Mouse (Mus musculus) 3134 (cell line): Measurements from ENCODE around the gene Card14.

Experiments
- DNase-seq: peaks from one replicate; pipeline ENCODE4 v3.0.0-alpha.2; 2011; ENCODE audit warnings: low spot score; ENCODE audit not compliant: insufficient read length; ENCODE audit errors: extremely low read depth

Gene Card14

GRCm38 (mm10) chr11:119300246-119300935 lies 7.2 kb upstream of the Card14 start:
- no peak for DNase-seq

GRCm38 (mm10) chr11:119300986-119301385 lies 6.6 kb upstream of the Card14 start:
- DNase-seq: no peak

GRCm38 (mm10) chr11:119304904-119305712 lies 2.5 kb upstream of the Card14 start:
- peak; percentile 75 for DNase-seq

DNA sequence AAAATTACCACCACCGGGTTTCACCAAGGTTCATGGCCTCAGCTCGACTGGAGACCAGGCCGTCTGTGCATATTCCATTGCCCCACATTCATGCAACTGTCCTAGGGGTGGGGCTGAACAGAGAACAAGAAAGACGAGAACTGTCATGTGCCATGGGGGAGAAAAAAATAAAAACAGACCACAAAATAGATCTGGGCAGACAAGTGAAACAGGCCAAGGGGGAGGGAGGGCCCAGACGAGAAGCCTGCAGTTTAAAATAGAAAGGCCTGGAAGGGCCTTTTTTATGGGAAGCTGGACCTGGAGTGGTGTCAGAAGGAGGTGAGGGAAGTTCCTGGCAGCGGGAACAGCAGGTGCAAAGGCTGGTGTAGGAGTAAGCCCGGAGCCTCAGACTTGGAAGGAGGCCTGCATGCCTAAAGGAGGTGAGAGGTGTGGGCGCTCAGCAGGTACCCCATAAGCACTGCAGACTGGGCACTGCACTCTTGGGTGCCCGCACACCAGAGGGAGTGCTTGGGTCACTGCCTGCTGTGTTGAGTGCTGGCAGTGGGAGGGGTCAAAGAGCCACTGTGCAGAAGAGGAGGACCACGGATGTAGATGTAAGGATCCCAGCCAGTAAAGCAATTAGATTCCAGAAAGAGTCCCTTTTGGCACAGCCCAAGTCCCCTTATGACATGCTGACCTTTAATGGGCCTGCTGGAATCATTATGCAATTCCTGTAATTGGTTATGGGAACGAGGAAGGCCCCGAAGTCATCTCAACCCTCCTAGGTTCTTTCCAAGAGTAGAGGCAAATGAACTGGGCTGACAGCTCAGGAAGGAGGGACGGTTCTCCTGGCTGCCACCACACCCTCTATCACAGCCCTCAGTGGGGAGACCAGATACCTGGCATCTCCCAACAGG lies 558 bp upstream of the Card14 start:
- no peak for DNase-seq

DNA sequence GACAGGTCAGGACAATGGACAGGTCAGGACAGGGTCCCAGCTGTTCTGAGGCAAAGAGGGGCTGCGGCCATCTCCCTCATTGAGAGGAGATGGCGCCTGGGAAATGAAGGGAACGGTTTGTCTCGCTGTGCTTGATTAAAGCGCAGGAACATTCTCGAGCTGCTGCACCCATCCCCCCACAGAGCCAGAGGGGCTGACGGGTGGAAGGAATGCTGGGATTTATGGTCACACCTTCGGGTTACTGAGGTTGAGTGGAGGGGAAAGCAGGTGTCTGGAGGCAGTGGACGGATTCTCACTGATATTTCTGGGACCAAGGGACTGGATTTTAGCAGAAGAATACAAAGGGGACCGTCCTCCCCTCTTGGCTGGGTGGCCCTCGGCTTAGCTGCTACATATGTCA lies 348 bp downstream of the Card14 start:
- DNase-seq: no peak

DNA sequence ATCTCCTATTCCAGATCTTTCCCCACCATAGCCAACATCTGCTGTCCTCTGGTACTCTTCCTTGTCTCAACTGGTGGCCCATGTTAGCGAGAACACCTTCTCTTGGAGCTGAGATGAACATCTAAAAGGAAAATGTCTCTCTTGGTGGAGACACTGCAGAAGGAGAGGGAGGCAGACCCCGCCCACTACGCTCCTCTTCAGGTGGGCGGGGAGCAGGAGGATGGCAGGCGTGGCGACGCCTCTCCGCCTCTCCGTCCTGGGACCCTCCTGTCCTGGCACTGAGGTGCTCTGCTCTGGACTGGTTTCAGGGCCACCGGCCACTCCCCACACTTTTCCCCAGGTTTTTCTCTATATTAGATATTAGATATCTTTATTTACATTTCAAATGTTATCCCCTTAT lies 3.1 kb downstream of the Card14 start:
- no peak for DNase-seq

GRCm38 (mm10) chr11:119314252-119314936 lies 6.8 kb downstream of the Card14 start:
- DNase-seq: no peak

GRCm38 (mm10) chr11:119316720-119317119 lies 9.2 kb downstream of the Card14 start:
- DNase-seq: peak; percentile 26

DNA sequence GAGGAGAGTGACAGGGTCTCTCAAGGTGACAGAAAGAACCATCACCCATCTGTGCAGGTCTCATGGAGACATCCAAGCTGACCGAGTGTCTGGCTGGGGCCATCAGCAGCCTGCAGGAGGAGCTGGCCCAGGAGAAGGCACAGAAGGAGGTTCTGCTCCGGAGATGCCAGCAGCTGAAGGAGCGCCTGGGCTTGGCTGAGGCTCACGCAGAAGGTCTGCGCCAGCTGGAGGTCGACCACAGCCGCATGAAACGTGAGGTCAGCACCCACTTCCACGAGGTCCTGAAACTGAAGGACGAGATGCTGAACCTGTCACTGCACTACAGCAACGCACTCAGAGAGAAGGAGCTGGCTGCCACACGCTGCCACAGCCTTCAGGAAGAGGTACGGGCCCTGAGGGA lies 15.0 kb downstream of the Card14 start:
- no peak for DNase-seq

DNA sequence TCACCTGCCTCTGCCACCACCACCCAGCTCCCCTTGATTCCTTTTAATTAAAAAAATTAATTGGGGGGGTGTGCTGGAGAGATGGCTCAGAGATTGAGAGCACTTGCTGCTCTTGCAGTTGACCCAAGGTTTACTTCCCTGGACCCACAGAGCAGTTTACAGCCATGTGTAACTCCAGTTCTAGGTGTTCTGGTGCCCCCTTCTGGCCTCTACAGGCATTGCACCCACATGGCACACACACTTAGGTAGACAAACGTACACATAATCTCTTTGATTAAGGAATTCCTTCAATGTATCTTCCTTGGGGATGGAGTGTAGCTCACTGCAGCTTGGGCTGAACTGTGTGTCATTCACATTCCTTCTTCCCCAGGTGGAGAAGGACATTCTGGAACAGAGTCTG lies 17.5 kb downstream of the Card14 start:
- no peak for DNase-seq

GRCm38 (mm10) chr11:119330592-119330991 lies 23.0 kb downstream of the Card14 start:
- no peak for DNase-seq

GRCm38 (mm10) chr11:119331970-119332369 lies 24.4 kb downstream of the Card14 start:
- no peak for DNase-seq

GRCm38 (mm10) chr11:119338271-119339059 lies 30.9 kb downstream of the Card14 start:
- DNase-seq: peak; percentile 51

DNA sequence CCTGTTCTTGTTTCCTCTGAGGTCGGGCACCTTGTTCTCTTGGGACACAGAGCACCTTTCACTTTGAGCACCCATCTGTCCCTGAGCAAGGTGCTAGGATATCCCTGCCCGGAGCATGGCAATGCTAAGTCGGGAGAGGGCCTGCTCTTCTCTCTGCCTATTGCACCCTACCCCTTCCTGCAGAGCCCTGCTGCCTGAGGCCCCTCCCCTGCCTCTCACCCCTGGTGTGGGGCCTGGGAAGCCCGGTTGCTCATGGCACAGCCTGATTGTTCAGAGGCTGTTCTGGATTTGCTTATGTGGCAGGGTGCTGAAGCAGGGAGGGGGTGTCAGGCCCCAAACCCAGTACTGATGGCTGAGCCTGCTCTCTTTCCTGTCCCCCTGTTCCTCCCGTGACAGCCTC lies 31.6 kb downstream of the Card14 start:
- DNase-seq: no peak

- DNase-seq: peak; percentile 57
Measured at GRCm38 (mm10) chr11:119339637-119340036, 32.1 kb downstream of the Card14 start.

DNA sequence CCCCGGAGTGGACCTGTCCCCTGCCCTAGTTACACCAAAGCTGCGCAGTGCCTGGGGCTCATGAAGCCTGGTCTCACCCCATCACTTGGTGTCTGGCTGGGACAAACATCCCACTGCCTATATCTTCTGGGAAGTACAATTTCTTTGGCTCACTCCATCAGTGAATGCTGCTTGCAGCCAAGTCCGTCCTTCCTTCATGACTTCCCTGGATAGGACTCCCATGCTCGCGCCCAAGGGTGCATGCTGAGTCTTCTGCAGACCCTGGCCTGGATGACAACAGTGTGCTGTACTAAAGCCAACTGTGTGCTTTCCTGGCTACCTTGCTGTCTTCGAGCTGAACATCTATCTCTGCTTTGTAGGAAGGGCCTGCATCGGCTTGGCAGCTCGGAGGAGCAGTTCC lies 36.6 kb downstream of the Card14 start:
- DNase-seq: no peak

DNA sequence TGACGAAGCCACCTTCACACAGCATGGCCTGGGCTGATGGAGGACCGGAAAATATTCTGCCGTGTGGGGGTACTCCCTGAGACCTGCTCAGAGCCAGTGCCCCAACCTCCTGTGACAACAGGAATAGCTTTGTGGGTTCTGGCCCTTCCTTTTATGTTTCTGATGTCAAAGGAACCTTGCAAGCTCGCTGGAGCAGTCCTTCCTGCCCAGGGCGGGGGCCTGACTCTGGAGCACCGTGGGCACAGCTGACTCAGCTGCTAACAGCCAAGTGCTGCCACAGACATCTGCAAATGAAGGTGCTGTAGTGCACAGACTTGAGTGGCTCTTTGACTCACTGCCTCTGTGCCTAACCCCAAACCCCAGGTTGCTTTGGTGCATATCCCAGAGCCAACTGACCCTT lies 37.3 kb downstream of the Card14 start:
- no peak for DNase-seq

DNA sequence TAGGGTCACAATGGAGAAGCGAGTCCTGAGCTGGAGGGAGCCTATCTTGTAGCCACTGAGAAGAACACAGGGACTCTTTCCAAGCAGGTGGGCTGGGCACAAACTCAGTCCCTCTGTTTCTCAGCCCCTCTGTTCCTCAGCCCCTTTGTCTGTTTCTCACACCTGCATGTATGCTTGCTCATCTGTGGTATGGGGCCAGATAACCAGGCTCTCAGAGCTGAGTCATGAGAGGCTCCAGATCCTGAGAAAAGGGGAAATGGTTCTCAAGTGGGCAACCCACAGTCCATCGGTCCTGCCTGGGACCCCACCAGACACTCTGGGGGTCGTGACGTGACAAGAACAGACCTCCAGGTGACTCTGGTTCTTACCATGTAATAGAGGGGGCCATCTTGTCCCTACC lies 39.6 kb downstream of the Card14 start:
- no peak for DNase-seq

DNA sequence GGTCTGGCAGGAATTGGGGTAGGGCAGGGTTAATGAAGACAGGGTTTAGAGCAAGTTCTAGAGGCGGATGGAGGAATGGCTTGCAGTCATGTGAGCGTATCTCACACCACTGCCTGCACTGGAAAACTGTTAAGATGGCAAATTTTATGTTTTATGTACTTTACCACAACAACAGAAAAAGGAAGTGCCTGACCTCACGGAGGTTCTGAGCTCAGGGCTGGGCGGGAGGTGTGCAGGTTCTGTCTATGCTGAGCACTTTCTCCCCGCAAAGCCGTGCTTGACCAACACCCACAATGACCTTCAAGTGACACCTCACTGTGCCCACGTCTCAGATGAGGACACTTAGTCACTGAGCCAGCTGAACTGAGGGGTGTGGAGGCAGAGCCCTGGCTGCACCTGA lies 44.5 kb downstream of the Card14 start:
- DNase-seq: no peak

GRCm38 (mm10) chr11:119353946-119354345 lies 46.4 kb downstream of the Card14 start:
- no peak for DNase-seq
